ENCODE assay signal across 8 mouse cellular contexts in genomic region chr14:20180304-20180703, GRCm38 (mm10). TPM values are rescaled to one million over a fixed set of nuclear protein-coding genes. Genes with fewer than 3 reads are reported as not detected.
DNase-seq lines count a peak whose midpoint lies in the region; ATAC-seq and TF ChIP-seq lines count a peak whose summit lies in the region.

No protein-coding gene starts in this region.

- H3K4me3 ChIP-seq in heart, embryonic 14.5 days (ENCODE audit: control insufficient read depth in 1 of 2, insufficient read depth in 1 of 2, low read depth in 1 of 2, low read length in 2 of 2), result peak overlapping the region; percentile 63 to 81
- H3K4me3 ChIP-seq in bone marrow, adult 2 months (replicated peaks; ENCODE audit: control insufficient read depth, low read depth, low read length), result peak overlapping the region; percentile 87
- peak overlapping the region; percentile 56 for H3K4me3 ChIP-seq in hindbrain, postnatal 0 days (ENCODE audit: low read length)
- peak overlapping the region; percentile 47 for H3K4me3 ChIP-seq in midbrain, embryonic 11.5 days (ENCODE audit: low read depth, low read length)

- H3K4me1 ChIP-seq in heart, embryonic 14.5 days (ENCODE audit: control insufficient read depth in 2 of 2, insufficient read depth in 2 of 2, low read length in 2 of 2), result peaks cover 4 to 13% of the 10 kb centered on the region in 2 experiments; a peak in 3 of 4 replicates
- H3K4me1 ChIP-seq in bone marrow, adult 2 months (ENCODE audit: control insufficient read depth, insufficient read depth, low read length), result no peaks in the 10 kb centered on the region; the same call in 1 of the 2 replicates
- peaks cover 9% of the 10 kb centered on the region; the same call in 1 of the 2 replicates for H3K4me1 ChIP-seq in hindbrain, postnatal 0 days (ENCODE audit: insufficient read depth, low read length)
- H3K4me1 ChIP-seq in midbrain, embryonic 11.5 days (ENCODE audit: control insufficient read depth, insufficient read depth, low read length), result peaks cover 34% of the 10 kb centered on the region

- H3K9ac ChIP-seq in heart, embryonic 14.5 days (ENCODE audit: low read length), result peak overlapping the region; percentile 68; the same call in 1 of the 2 replicates
- no peak overlapping the region for H3K9ac ChIP-seq in hindbrain, postnatal 0 days (replicated peaks; ENCODE audit: low read length)
- H3K9ac ChIP-seq in midbrain, embryonic 11.5 days (ENCODE audit: low read length), result peak overlapping the region; percentile 55

- no peak for ATAC-seq in heart, embryonic 14.5 days (ENCODE audit: insufficient number of reproducible peaks, insufficient read depth, low FRiP score, low read depth)
- ATAC-seq in hindbrain, postnatal 0 days, result no peak
- no peak for ATAC-seq in midbrain, embryonic 11.5 days (ENCODE audit: low FRiP score)

- H3K9me3 ChIP-seq in heart, embryonic 14.5 days (ENCODE audit: control insufficient read depth, low read length), result no peaks in the 10 kb centered on the region
- H3K9me3 ChIP-seq in hindbrain, postnatal 0 days (ENCODE audit: low read length), result no peaks in the 10 kb centered on the region
- H3K9me3 ChIP-seq in midbrain, embryonic 11.5 days (ENCODE audit: control insufficient read depth, low read length), result no peaks in the 10 kb centered on the region

- H3K4me2 ChIP-seq in heart, embryonic 14.5 days (ENCODE audit: low read length), result peak overlapping the region; percentile 94
- peak overlapping the region; percentile 94 for H3K4me2 ChIP-seq in hindbrain, postnatal 0 days (ENCODE audit: low read depth, low read length)
- H3K4me2 ChIP-seq in midbrain, embryonic 11.5 days, result peak overlapping the region; percentile 55

- no peak for TF ChIP-seq CTCF in bone marrow, adult 2 months (IDR thresholded peaks at IDR 0.05; ENCODE audit: control insufficient read depth, insufficient read depth, low read length)
- TF ChIP-seq CTCF in hindbrain, postnatal 0 days (IDR thresholded peaks at IDR 0.05; ENCODE audit: low read depth), result no peak

- H3K27ac ChIP-seq in heart, embryonic 14.5 days (replicated peaks in 1 of 2; ENCODE audit: control insufficient read depth in 1 of 2, insufficient read depth in 1 of 2, low read depth in 2 of 2, low read length in 2 of 2), result no peak overlapping the region
- H3K27ac ChIP-seq in bone marrow, adult 2 months (ENCODE audit: control insufficient read depth, insufficient read depth, low read depth, low read length, poor library complexity), result no peak overlapping the region
- no peak overlapping the region for H3K27ac ChIP-seq in hindbrain, postnatal 0 days
- H3K27ac ChIP-seq in midbrain, embryonic 11.5 days (ENCODE audit: low read depth, low read length), result no peak overlapping the region

- TF ChIP-seq POLR2A in bone marrow, adult 2 months (IDR thresholded peaks at IDR 0.05; ENCODE audit: borderline replicate concordance, control insufficient read depth, low read depth, low read length), result no peak

- DNase-seq in heart, adult 18-20 months, result no peak
- no peak for DNase-seq in hindbrain, postnatal 0 days (ENCODE audit: low spot score)
- DNase-seq in midbrain, embryonic 11.5 days (ENCODE audit: low spot score, missing footprints), result peak; percentile 87
- DNase-seq in T-cell, adult 2 months (ENCODE audit: low spot score), result no peak
- DNase-seq in urinary bladder, postnatal 25 days (ENCODE audit: low spot score), result no peak
- DNase-seq in embryo, embryonic 10.5 days (ENCODE audit: low spot score), result no peak

- H3K27me3 ChIP-seq in heart, embryonic 14.5 days (ENCODE audit: control insufficient read depth, insufficient read depth, low read length), result no peaks in the 10 kb centered on the region
- H3K27me3 ChIP-seq in hindbrain, postnatal 0 days (ENCODE audit: insufficient read depth, low read length), result peaks cover 6% of the 10 kb centered on the region
- H3K27me3 ChIP-seq in midbrain, embryonic 11.5 days (ENCODE audit: control insufficient read depth, insufficient read depth, low read length), result no peaks in the 10 kb centered on the region; the same call in 1 of the 2 replicates

- no peaks in the 10 kb centered on the region for H3K36me3 ChIP-seq in heart, embryonic 14.5 days (ENCODE audit: control insufficient read depth, insufficient read depth, low read length)
- no peaks in the 10 kb centered on the region for H3K36me3 ChIP-seq in hindbrain, postnatal 0 days (ENCODE audit: insufficient read depth, low read length)
- H3K36me3 ChIP-seq in midbrain, embryonic 11.5 days (ENCODE audit: control insufficient read depth, insufficient read depth, low read length), result no peaks in the 10 kb centered on the region

- WGBS in heart, embryonic 14.5 days, result 7% methylated on average over 6 of the region's 6 CpGs
- 4% methylated on average over 6 of the region's 6 CpGs for WGBS in bone marrow, adult 2 months
- whole genome bisulfite sequencing in hindbrain, postnatal 0 days, result 9% methylated on average over 6 of the region's 6 CpGs
- WGBS in midbrain, embryonic 11.5 days, result 4% methylated on average over 6 of the region's 6 CpGs

RNA-seq across cellular contexts. Expression of gene Kcnk5, which starts 1.3 kb away (rescaled TPM):
- 1.8 and 1.9 TPM in 2 replicates for polyA plus RNA-seq in heart, embryonic 14.5 days (2014; fragmentation: Nextera tagmentation; extraction: Ambion mirVana)
- total RNA-seq in heart, adult 18-20 months (2021), result under 1 TPM; 0.69 to 0.95 TPM
- polyA plus RNA-seq in bone marrow, adult 2 months (2011; ENCODE audit: insufficient read depth, insufficient read length, low replicate concordance, missing spikeins), result 1.3 and 5.4 TPM in 2 replicates
- 0.84 and 1.7 TPM in 2 replicates for total RNA-seq in hindbrain, postnatal 0 days (2014; rRNA removed)
- polyA plus RNA-seq in hindbrain, postnatal 0 days (2015; fragmentation: Nextera tagmentation; extraction: Ambion mirVana), result 1.0 TPM in 2 replicates
- 4.5 and 6.6 TPM in 2 replicates for polyA plus RNA-seq in midbrain, embryonic 11.5 days (2014; fragmentation: Nextera tagmentation; extraction: Ambion mirVana)

RNA-seq across cellular contexts. Expression of gene Saysd1, which starts 42.0 kb away (rescaled TPM):
- 11.8 and 12.4 TPM in 2 replicates for polyA plus RNA-seq in heart, embryonic 14.5 days (2014; fragmentation: Nextera tagmentation; extraction: Ambion mirVana)
- total RNA-seq in heart, adult 18-20 months (2021), result 1 to 10 TPM; 3.5 to 3.6 TPM
- polyA plus RNA-seq in bone marrow, adult 2 months (2011; ENCODE audit: insufficient read depth, insufficient read length, low replicate concordance, missing spikeins), result 0.97 and 5.9 TPM in 2 replicates
- total RNA-seq in hindbrain, postnatal 0 days (2014; rRNA removed), result 4.8 and 6.8 TPM in 2 replicates
- 9.8 and 11.4 TPM in 2 replicates for polyA plus RNA-seq in hindbrain, postnatal 0 days (2015; fragmentation: Nextera tagmentation; extraction: Ambion mirVana)
- polyA plus RNA-seq in midbrain, embryonic 11.5 days (2014; fragmentation: Nextera tagmentation; extraction: Ambion mirVana), result 11.3 and 12.6 TPM in 2 replicates
